Mouse (Mus musculus) cortical plate, adult 2 months (tissue): Measurements from ENCODE around the gene Ftcd. TPM values are rescaled to one million over a fixed set of nuclear protein-coding genes. Genes with fewer than 3 reads are reported as not detected.

Experiments
- H3K27ac ChIP-seq: fragments of 200-500 bp; 2 replicates; pipeline ENCODE4 v1.5.1; 2012; ENCODE audit warnings: low read length, control low read depth, inconsistent platforms; ENCODE audit not compliant: insufficient read depth
- H3K4me1 ChIP-seq: fragments of 200-500 bp; 2 replicates; pipeline ENCODE4 v1.6.1; 2011; ENCODE audit warnings: low read length; ENCODE audit not compliant: control insufficient read depth, insufficient read depth
- H3K4me3 ChIP-seq: fragments of 200-500 bp; 2 replicates; pipeline ENCODE4 v1.5.1; 2011; ENCODE audit warnings: mild to moderate bottlenecking, low read length, control low read depth; ENCODE audit not compliant: insufficient read depth
- CTCF ChIP-seq: fragments of 200-500 bp; IDR thresholded peaks from 2 replicates; pipeline ENCODE4 v1.5.1; 2011; ENCODE audit warnings: mild to moderate bottlenecking, control low read depth, low read length; ENCODE audit not compliant: insufficient read depth; ENCODE audit errors: extremely low read depth
- POLR2A ChIP-seq: fragments of 200-500 bp; IDR thresholded peaks from 2 replicates; pipeline ENCODE4 v1.6.1; 2011; ENCODE audit warnings: mild to moderate bottlenecking, low read length, control low read depth; ENCODE audit not compliant: insufficient read depth; ENCODE audit errors: extremely low read depth
- polyA plus RNA-seq: library from polyadenylated mRNA; depleted of rRNA; stranded (reverse); fragments of >200 nt; gene quantifications from 2 replicates; pipeline ENCODE4 v1.2.3, GENCODE M21; 2012

The Ftcd gene
- polyA plus RNA-seq, 1 experiment: 0.04 TPM

- Histone ChIP-seq H3K4me3 (no peak overlapping the region), H3K27ac (no peak overlapping the region), H3K4me1 (no peaks in the 10 kb centered on the region)
- TF ChIP-seq POLR2A (no peak), CTCF (no peak)
These were observed 27.2 kb upstream of the Ftcd start for GRCm38 (mm10) chr10:76548218-76548617.

- no peak overlapping the region for H3K27ac ChIP-seq
- H3K4me1 ChIP-seq: no peaks in the 10 kb centered on the region
- no peak overlapping the region for H3K4me3 ChIP-seq
- TF ChIP-seq CTCF (peak; percentile 38; the same call in 1 of the 2 replicates), POLR2A (no peak)
These were observed 25.0 kb upstream of the Ftcd start for GRCm38 (mm10) chr10:76550458-76550857.

GRCm38 (mm10) chr10:76551556-76551955 lies 23.9 kb upstream of the Ftcd start:
- no peak for TF ChIP-seq CTCF
- no peak for TF ChIP-seq POLR2A
- Histone ChIP-seq H3K4me3 (no peak overlapping the region), H3K4me1 (no peaks in the 10 kb centered on the region), H3K27ac (no peak overlapping the region)

- TF ChIP-seq CTCF: no peak
- no peak for TF ChIP-seq POLR2A
- H3K4me3 ChIP-seq: no peak overlapping the region
- no peak overlapping the region for H3K27ac ChIP-seq
- no peaks in the 10 kb centered on the region for H3K4me1 ChIP-seq
These were observed 21.4 kb upstream of the Ftcd start for GRCm38 (mm10) chr10:76554061-76554460.

GRCm38 (mm10) chr10:76561972-76562371 lies 13.5 kb upstream of the Ftcd start, which contains the start of gene Spatc1l:
Gene Spatc1l (plus strand): TSS chr10:76562272.
- Histone ChIP-seq H3K4me3 (no peak within 1 kb of the TSS), H3K4me1 (no peaks in the 10 kb centered on the region), H3K27ac (no peak within 1 kb of the TSS)
- TF ChIP-seq POLR2A: no peak
- no peak for TF ChIP-seq CTCF

- Histone ChIP-seq H3K27ac (no peak overlapping the region), H3K4me1 (no peaks in the 10 kb centered on the region), H3K4me3 (no peak overlapping the region)
- TF ChIP-seq POLR2A: no peak
These were observed 5.3 kb upstream of the Ftcd start for GRCm38 (mm10) chr10:76569996-76570685.

- no peaks in the 10 kb centered on the region for H3K4me1 ChIP-seq
These were observed 4.4 kb upstream of the Ftcd start for GRCm38 (mm10) chr10:76571070-76571469.

GRCm38 (mm10) chr10:76572151-76572550 lies 3.3 kb upstream of the Ftcd start:
- H3K4me3 ChIP-seq: no peak overlapping the region
- TF ChIP-seq CTCF (no peak), POLR2A (no peak)
- no peaks in the 10 kb centered on the region for H3K4me1 ChIP-seq
- H3K27ac ChIP-seq: no peak overlapping the region

More at GRCm38 (mm10) chr10:76571070-76571469, 4.4 kb upstream of the Ftcd start:
- H3K4me3 ChIP-seq: no peak overlapping the region
- TF ChIP-seq POLR2A (no peak), CTCF (no peak)
- no peak overlapping the region for H3K27ac ChIP-seq

- Histone ChIP-seq H3K4me1 (no peaks in the 10 kb centered on the region), H3K4me3 (no peak overlapping the region), H3K27ac (no peak overlapping the region)
- TF ChIP-seq CTCF (no peak), POLR2A (no peak)
These were observed 1.5 kb downstream of the Ftcd start for GRCm38 (mm10) chr10:76576920-76577319.

GRCm38 (mm10) chr10:76584138-76584537 lies 8.7 kb downstream of the Ftcd start:
- no peak for TF ChIP-seq POLR2A
- no peak for TF ChIP-seq CTCF
- no peak overlapping the region for H3K27ac ChIP-seq
- no peaks in the 10 kb centered on the region for H3K4me1 ChIP-seq
- no peak overlapping the region for H3K4me3 ChIP-seq

GRCm38 (mm10) chr10:76586190-76586589 lies 10.7 kb downstream of the Ftcd start:
- Histone ChIP-seq H3K4me1 (no peaks in the 10 kb centered on the region), H3K4me3 (no peak overlapping the region), H3K27ac (no peak overlapping the region)
- TF ChIP-seq CTCF: no peak
- no peak for TF ChIP-seq POLR2A
